Mouse (Mus musculus) brain, adult 2 months (tissue): Measurements from ENCODE around the gene Clcn1.

Experiments used
- DNase-seq: peaks from one replicate; pipeline ENCODE4 v3.0.0; 2011; ENCODE audit warnings: low read depth, low spot score

Clcn1 gene

DNA sequence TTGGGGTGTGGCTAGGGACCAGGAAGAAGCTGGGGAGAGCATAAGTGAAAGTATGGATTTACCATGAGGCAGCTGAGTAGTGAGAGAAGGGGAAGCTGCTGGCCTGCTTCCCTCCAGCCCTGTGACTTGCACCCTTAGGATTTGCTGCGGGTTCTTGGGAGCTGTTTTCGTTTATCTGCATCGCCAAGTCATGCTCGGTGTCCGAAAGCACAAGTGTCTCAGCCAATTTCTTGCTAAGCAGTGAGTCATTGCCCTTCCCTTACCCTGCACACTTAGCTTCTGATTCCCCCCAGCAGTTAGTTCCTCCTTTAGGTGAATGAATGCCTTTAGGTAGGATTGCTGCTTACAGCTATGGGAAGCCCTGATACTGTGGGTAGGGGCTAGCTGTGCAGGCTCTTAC is 12.9 kb downstream of the Clcn1 start:
- peak; percentile 28 for DNase-seq

DNA sequence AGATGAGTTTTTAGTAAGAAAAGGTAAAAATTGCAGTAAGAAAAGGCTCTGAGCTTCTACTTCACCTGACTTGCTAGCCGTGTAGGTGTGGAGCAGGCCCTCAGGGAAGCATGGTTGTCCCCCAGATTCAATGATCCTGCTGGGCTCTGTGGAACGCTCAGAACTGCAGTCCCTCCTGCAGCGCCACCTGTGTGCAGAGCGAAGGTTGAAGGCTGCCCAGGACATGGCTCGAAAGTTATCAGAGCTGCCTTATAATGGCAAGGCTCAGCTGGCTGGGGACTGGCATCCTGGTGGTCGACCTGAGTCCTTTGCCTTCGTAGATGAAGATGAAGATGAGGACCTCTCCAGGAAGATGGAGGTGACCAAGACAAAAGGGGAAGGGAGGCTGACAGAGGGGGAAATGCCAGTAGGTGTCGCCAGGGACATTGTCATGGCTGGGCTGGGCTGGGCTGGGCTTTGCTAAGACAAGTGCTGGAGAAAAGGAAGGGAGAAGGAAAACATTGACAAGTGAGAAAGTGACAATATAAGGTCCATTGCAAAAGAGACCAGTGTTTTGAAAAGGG is 23.4 kb downstream of the Clcn1 start:
- DNase-seq, result peak; percentile 45

DNA sequence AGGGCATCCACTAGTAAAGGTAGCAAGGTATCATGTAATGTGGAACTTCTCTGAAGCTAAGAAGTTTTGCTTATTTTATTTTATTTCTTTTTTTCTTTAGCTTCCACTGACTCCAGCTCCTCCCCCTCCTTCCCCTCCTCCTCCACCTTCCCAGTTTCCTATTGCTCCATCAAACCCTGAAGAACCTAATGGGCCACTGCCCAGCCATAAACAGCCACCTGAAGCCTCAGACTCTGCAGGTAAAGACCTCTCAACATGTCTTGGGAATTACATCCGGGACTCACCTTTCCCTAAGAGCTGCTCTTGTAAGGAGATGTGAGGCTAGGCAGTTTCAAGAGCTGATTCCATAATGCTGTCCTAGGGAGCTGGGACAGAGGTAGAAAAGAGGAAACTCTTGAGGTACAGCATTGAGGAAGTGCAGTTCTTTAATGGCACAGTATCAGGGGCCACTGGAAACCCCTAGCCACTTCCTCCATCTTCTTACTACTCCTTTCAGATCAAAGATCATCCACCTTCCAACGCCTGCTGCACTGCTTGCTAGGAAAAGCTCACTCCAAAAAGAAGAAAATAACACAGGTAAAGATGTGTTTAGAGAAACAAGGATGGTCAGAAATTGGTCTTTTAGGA is 24.1 kb downstream of the Clcn1 start:
- no peak for DNase-seq

DNA sequence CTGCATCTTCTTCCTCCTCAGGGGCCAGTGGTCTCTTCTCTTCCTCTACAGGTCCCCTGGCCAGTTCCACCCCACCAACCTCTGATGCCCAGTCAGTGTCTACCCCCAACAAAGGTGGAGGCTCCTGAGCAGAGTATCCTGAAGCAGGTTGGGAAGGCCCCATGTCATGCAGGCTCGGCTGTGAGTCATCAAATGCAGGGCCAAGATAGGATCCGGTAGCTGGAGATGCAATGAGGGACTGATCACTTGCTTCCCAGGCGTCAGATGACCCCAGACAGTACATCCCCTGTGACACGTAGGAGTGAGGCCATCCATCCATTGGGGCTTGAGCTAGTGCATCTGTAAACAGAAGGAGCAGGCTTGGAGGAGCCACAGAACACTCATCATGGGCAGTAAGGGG is 31.8 kb downstream of the Clcn1 start:
- peak; percentile 46 for DNase-seq

DNA sequence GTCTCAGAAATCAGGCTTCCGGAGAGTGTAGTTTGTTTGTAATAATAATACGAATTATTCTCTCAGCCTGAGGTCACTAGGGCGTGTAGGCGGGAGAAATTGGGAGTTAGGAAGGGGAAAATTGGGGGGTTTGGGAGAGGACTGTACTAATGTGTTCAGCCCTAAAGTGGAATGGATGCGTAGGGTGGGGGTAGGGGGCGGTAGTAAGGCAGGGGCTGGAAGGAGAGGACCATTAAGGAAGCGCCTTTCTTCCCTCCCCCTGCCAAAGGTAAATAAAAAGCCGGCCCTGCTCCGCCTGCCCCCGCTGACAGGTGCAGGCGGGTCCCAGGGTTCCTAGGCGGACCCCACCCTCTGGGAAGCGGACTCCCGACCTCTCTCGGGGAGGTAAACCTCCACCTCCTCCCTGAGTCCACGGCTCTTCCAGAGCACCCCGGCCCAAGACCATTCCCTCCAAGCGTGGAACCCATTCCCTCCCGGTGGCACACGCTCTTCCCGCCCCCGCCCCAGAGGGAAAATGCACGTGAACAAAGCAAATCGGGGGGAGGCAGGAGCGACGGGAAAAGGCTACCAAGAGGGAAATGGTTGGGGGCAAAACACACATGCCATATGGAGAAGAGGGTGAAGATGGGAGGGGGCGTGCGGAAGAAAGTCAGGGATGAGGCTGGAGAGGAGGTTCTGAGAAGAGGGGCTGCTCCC is 37.0 kb downstream of the Clcn1 start:
- peak; percentile 70 for DNase-seq

DNA sequence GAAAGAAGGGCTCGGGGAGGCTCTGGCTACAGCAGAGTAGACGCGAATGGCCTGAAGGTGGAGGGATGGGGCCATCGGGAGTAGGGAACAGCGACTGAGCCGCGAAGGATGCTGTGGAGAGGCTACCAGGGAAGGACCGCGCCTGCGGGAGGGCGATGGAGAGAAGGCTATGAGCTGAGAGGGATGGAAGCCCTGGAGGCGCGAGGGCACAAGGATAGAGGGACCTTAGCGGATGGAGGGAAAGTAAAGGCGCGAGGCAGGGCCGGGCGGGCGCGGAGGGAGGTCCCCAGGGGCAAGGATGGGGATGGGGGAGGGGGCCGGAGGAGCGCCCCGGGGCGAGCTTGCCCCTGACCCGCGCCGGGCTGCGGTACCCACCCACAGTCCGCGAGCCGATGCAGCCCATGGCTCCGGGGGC is 37.6 kb downstream of the Clcn1 start:
- DNase-seq, result peak; percentile 65

DNA sequence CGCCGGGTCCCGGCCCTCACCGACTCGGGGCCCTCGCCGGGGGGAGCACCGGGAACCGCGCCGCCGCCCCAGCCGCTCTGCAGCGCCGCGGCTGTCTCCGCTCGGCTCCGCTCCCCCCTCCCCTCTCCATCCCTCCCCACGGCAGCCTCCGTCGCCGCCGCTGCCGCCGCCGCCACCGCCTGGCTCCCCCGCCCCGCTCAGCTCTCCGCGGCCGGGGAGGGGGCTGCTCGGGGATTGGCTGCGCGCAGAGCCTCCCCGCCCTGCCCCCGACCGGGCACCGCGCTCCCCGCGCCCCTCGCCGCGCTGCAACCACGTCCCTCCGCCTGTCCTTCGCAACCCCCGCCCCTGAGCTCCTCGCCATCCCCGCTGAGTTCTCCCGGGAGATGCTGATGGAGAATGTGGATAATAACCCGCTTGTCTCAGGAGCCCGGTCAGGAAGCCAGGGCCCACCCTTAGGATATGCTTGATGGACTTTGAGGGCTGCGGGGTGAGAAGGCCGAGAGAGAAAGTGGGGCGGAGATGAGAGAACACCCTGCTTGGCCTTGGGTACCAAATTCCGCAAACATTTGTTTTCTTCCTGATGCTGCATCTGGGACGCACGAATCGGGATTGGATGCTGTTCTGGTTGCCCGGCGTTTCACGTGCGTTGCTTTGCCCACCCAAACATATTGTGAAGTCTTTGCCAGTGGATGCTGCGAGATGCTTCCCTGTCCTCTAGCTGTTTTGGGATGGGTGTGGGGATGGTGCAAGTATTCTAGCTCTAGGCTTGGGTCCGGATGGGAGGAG is 38.2 kb downstream of the Clcn1 start, which contains the start of gene Fam131b:
Fam131b (minus strand) TSS at position 162 of the 786 bp plus-strand sequence.
- peak; percentile 93 for DNase-seq

DNA sequence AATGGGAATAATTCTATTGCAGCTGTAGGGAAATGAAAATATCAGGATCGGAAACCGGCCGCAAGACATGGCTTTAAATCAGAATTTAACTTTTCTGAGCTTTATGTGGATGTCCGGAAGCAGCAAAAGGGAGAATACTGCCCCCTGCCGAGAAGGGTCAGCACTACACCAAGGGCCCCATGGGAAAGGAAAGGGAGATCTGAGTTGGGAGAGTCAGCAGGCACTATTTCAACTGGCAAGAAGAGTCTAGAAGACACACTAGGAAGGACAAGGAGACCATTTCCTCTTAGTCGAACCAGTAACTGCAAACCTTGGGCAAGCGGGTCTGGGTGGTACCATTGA is 38.8 kb downstream of the Clcn1 start:
- peak; percentile 90 for DNase-seq

DNA sequence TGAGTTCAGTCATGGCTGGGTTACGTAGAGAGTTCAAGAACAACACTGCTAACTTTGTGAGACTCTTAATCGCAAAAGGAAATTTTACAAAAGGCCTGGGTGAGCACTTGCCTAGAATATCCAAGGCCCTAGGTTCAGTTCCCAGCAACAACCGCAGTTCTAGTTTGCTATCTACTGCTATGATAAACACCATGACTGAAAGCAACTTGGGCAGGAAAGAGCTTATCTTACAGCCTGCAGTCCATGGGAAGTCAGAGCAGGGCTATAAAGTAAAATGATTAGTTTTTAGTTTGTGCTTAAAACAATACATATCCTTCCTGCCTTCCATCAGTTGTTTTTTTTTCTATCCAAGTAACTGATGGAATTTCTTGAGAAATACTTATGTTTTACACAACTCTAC is 40.0 kb downstream of the Clcn1 start:
- no peak for DNase-seq

DNA sequence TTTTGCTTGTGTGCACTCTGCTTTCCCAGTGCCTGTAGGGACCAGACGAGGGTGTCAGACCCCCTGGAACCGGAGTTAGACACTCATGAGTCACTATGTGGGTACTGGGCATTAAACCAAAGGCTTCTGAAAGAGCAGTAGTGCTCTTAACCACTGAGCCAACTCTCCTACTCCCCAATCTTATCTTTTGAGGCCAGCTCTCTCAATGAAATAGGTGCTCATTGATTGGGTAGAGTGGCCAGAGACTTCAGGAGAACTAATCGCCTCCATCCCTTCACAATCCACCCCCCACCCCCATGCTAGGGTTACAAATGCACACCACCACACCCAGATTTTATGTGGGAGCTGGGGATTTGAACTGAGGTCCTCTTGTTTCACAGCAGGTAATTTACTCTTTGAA is 42.3 kb downstream of the Clcn1 start:
- DNase-seq, result no peak

DNA sequence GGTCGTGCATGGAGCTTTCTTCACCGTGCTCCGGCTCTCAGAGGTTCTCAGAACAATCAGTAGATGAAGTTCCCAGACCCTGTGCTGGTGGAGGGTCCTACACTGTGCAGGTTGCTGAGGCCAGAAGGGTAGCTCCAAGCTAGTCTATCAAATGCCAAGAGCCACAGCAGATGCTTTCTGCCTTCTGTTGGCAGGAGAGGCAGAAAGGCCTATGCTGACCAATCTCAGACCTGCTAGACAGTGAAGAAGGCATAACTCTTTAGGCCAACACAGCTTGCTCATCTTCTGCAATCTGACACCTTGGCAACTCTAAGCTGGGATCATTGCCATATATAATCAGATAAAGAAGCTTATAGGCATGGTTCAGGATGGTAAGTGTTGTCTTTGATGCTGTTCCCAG is 43.7 kb downstream of the Clcn1 start:
- DNase-seq, result peak; percentile 91

DNA sequence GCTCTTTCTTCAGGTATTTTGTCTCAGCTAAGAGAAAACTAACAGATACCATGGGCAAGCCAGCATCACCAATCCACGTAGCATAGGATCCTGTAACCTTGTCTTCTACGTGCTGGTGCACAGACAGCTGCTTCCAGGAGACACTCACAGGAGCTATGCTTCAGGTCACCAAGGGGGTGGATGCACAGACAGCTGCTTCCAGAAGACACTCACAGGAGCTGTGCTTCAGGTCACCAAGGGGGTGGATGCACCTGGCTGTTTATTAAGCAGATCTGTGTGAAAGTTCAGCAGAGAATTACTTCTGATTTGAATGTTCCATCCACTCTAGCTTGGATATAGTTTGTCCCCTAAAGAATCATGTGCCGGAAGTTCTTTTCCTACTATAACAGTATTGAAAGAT is 44.5 kb downstream of the Clcn1 start:
- DNase-seq, result no peak

DNA sequence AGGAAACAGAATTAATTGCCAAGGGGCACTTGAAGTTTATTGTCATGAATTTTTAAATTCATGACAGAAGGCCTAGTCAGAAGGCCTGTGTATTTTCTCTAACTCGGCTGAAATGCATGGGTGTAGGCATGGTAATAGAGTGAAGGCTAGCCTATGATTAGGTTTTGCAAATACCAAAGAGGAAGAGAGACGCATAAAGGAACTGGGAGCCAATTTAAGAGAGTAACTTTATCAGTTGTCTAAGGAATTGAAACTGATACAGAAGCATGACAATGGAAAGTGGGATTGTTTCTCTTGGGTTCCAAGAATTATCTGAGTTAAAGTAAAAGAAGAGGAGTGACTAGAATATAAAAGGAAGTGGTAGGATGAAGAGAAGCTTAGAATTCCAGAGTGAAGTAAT is 52.7 kb downstream of the Clcn1 start:
- no peak for DNase-seq

DNA sequence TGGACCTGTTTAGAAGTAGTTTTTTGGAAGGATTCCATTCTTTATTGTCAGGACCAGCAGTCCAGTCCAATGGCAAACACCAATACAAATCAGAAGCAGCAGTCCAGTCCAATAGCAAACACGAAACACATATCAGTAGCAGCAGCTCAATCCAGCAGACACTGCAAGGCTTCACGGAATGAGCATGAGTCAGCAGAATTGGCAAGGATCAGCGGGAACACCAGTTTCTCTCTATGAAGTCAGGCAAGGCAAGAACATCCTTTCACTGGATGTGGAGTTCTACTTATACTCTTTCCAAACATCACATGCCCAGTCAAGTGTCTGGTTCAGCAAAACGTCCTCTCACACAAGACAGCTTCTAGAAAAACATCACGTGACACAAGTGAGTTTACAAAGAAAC is 53.5 kb downstream of the Clcn1 start:
- peak; percentile 83 for DNase-seq

DNA sequence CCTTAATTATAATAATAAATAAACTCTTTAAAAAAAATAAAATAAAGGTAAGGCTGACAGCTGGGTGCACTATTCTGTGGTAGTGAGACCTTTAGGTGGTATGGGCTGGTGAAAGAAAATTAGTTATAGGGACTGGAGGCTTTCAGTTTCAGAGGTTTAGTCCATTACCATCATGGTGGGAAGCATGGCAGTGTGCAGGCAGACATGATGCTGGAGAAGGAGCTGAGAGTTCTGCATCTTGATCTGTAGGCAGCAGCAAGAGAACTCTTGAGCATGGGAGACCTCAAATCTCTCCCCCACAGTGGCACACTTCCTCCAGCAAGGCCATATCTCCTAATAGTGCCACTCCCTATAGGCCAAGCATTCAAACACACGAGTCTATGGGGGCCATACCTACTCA is 55.7 kb downstream of the Clcn1 start:
- DNase-seq, result no peak

DNA sequence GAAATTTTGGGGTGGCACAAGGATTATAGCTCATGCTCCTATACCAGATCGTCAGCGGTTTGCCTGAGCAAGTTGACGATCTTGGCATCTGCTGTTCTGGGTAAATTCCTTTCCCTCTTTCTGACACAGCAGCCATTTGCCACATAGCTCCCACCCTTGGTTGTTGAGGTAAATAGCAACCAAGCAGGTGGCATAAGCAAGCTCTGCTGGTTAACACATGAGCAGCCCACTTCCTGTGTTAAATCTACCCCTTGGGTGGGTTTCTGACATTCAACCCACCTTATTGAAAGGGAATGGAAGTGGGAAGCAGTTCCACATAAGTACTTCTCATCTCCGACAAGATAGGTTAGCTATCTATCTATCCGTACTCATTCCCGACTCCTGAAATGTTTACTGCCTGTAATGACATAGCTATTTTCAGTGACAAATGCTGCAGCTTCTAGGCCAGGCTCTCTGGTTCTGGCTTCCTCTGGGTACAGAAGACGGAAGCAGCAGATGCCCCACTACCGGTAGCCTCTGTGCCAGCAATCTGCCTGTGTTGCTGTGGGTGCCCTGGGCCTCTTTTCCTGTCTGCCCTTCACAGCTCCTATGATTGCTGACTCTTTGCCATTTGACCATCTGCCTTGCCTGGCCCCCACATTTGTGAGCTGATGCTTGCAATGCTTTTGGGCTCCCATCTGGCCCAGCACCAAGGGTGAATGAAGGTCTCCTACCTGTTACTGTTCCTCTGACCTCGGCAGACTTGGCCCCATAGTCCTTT is 57.1 kb downstream of the Clcn1 start:
- peak; percentile 99 for DNase-seq

DNA sequence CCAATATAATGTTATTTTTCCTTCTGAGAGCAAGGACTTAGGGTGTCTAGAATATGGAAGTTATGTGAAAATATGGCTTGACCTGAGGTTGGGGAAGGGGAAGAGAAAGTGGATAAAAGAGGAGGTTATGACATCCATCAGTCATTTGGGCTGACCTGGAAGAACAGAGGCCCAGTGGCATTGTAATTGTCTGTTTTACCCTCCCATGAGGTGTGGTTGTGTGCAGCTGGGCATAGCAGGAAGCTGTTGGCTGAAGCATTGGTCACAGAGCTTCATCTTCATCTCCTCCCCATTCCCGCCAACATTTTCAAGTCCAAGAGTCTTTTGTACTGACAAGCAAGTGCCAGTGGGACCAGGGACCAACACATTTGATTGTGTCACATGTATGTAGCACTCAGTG is 57.8 kb downstream of the Clcn1 start:
- no peak for DNase-seq

DNA sequence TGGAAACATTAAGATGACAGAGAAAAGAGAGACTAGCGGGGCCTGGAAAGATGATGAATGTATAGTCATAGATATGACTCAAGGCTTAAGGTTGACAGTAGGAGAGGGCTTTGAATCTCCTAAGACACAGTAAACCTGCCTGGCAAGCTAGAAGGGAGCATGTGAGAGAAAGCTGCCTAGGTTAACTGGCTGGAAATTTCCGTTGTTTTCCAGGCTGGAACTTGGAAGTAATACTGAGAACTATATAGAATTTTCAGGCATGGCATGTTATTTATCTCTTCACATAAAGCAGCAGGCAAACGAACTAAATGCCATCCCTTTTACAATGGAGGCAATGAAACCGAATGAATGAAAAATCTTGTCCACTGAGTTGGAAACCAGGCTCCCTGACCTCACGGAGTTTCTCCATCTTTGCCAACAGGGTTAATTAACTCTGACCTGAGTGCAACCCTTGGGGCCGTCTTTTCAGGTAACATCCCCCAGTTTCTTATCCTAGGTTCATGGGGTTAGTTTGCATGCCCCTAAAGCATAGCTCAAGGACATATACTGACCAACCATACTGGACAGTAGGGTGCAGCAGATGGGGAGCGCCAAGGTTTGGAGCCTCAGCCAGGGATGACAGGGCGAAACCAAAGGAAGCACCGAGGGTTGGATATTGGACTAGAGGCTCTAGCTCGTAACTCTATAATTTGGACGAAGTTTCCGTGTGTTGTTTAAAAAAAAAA is 62.0 kb downstream of the Clcn1 start:
- DNase-seq, result peak; percentile 69

DNA sequence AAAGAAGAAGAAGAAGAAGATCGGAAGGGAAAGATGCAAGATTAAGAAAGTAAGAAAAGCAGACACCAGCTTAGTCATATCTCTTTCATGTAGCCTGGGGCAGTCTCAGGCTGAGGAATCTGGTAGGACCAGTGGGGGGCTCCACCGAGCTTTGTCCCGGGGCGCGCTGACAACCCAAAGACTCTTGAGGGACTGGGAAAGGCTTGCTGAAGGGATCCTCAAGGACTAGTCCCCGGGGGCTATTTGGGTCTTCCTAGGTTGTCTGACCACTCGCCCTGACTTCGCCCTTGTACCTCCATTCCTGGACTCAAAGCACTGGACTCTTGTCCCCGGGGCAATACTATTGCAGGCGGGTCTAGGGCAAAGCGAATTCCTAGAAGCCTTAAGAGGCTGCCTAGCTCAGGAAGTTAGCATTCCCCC is 62.5 kb downstream of the Clcn1 start:
- peak; percentile 87 for DNase-seq

DNA sequence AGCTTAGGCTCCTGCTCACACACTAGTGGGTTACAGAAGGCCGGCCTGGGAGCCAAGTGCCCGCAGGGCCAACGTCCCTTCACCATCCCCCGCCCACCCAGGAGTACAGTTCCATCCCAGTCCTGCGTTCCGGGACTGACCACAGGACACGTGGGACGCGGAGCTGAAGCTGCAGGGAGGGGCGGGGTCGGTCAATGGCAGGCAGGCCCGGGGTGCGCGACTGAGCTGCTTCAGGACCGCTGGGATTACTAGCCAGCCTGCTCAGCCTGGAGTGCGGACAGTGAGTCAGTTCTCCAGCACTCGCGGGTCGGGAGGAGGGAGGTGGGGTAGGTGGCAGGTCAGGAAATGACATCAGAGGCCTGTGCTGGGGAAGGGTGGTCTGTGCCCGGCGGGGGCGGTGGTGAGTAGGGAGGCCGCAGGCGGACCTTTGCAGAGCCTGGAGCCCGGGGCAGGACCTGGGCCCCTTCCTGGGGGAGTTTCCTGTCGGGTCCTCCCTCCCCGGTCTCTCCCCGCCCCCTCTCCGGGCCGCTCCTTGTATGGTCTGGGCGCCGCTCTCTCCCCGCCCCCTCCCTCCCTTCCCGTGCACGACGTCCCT is 63.0 kb downstream of the Clcn1 start, which contains the start of gene Zyx:
Zyx (plus strand) TSS at position 205 of the 595 bp plus-strand sequence.
- peak; percentile 96 for DNase-seq
